Mouse (Mus musculus) neural tube, embryonic 14.5 days (tissue): Measurements from ENCODE around the gene Cxcr4. TPM values are rescaled to one million over a fixed set of nuclear protein-coding genes. Genes with fewer than 3 reads are reported as not detected.

Source experiments
- ATAC-seq: fragments of 200-750 bp; cut with Nextera tagmentation; 2 replicates; pipeline ENCODE4 v1.8.0; 2017; ENCODE audit warnings: low read depth, mild to moderate bottlenecking, moderate TSS enrichment, moderate library complexity
- H3K27ac ChIP-seq: fragments of 300-500 bp; sonication (generic); 2 replicates; pipeline ENCODE4 v1.5.1; 2014; ENCODE audit warnings: low read depth, mild to moderate bottlenecking, control low read depth, low read length, moderate library complexity, mixed read lengths
- H3K27me3 ChIP-seq: fragments of 300-500 bp; sonication (generic); 2 replicates; pipeline ENCODE4 v1.6.1; 2014; ENCODE audit warnings: low read length; ENCODE audit not compliant: control insufficient read depth, insufficient read depth
- H3K36me3 ChIP-seq: fragments of 300-500 bp; sonication (generic); 2 replicates; pipeline ENCODE4 v1.6.1; 2014; ENCODE audit warnings: low read length, mixed read lengths; ENCODE audit not compliant: control insufficient read depth, insufficient read depth
- H3K4me1 ChIP-seq: fragments of 300-500 bp; sonication (generic); 2 replicates; pipeline ENCODE4 v1.6.1; 2014; ENCODE audit warnings: low read length; ENCODE audit not compliant: control insufficient read depth, insufficient read depth
- H3K4me2 ChIP-seq: fragments of 300-500 bp; sonication (generic); 2 replicates; pipeline ENCODE4 v1.6.1; 2014; ENCODE audit warnings: mild to moderate bottlenecking, low read depth, low read length, control low read depth
- H3K4me3 ChIP-seq: fragments of 300-500 bp; sonication (generic); 2 replicates; pipeline ENCODE4 v1.5.1; 2014; ENCODE audit warnings: low read depth, low read length, control low read depth, mixed read lengths
- H3K9ac ChIP-seq: fragments of 300-500 bp; sonication (generic); replicated peaks from 2 replicates; pipeline ENCODE4 v1.6.1; 2014; ENCODE audit warnings: low read depth, mild to moderate bottlenecking, control low read depth, low read length, mixed read lengths
- H3K9me3 ChIP-seq: fragments of 300-500 bp; sonication (generic); 2 replicates; pipeline ENCODE4 v1.6.1; 2016; ENCODE audit warnings: low read length; ENCODE audit not compliant: control insufficient read depth
- WGBS: fragments of 180-500 bp; shearing (Covaris S2); extraction: QIAGEN DNeasy Blood & Tissue Kit; methylation state at CpG from one replicate; pipeline ENCODE4 v1.1.7; 2014; 5-methylcytosine and 5-hydroxymethylcytosine counted together
- polyA plus RNA-seq: library from polyadenylated mRNA; unstranded; fragments of >200 nt; fragmentation: Nextera tagmentation; extraction: Ambion mirVana; gene quantifications from 2 replicates; pipeline ENCODE4 v1.2.1, GENCODE M21; 2014

Gene Cxcr4
- polyA plus RNA-seq, result 5.6 and 6.8 TPM in 2 replicates

DNA sequence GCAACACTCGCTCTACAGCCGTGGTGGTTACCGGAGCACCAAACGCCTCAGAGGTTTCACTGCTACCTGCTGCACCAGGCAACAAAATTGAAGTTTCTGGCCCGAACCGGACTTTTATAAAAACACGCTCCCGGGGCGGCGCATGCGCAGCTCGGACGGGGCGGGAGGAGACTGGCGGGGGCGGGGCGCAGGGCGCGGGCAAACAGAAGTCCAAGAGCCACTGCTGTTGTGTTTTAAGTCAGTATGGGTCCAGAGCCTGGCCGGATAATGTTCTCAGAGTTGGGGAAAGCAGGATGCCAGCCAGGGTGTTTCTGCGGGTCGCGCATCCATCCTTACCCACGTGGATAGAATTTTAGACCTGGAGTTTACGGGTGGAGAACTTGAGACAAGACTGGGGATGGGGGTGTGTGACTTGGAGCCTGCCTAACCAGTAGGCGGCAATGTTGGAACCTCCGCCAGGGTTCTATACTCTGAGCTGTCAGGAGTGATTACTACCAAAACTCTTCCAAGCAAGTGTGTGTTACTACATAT, at the start of gene Cxcr4:
TSS of gene Cxcr4 (minus strand) at position 83 of the 531 bp plus-strand sequence.
- Histone ChIP-seq H3K4me1 (peaks cover 17% of the 10 kb centered on the region), H3K27me3 (no peaks in the 10 kb centered on the region), H3K4me3 (peak within 1 kb of the TSS; percentile 56), H3K9me3 (no peaks in the 10 kb centered on the region), H3K9ac (peak within 1 kb of the TSS; percentile 60), H3K27ac (peak within 1 kb of the TSS; percentile 70), H3K36me3 (no peaks in the 10 kb centered on the region), H3K4me2 (peak within 1 kb of the TSS; percentile 97)
- under 1% methylated on average over 27 of the region's 27 CpGs for WGBS
- ATAC-seq, result peak; percentile 69

DNA sequence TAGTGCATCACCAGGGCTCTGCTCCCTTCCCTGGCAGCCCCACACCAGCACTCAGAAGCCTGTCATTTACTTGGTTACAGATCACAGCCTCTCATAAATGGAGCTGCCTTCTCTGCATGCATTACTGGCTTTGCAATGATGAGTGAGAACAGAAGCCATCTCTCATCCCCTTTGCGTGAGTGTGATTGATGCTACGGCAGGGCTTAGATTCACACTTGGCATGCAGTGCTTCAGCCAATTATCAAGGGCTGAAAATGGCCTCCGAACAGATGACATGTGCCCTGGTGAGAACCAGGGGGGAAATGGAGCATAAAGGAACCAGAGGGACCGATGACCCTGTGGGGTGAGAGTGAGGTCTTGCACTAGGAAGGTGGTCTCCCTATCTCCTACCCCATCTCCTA, 47.6 kb upstream of the Cxcr4 start:
- no peak overlapping the region for H3K4me2 ChIP-seq
- no peaks in the 10 kb centered on the region for H3K36me3 ChIP-seq
- no peak overlapping the region for H3K9ac ChIP-seq
- no peaks in the 10 kb centered on the region for H3K27me3 ChIP-seq
- 23% methylated on average over 4 of the region's 4 CpGs for WGBS
- ATAC-seq, result 0 out of 2 replicates have a peak, but pooled peaks have one; percentile 35
- H3K9me3 ChIP-seq, result no peaks in the 10 kb centered on the region
- no peak overlapping the region for H3K4me3 ChIP-seq
- no peak overlapping the region for H3K27ac ChIP-seq
- 0 out of 2 replicates have a peak, but pooled peaks cover 4% of the 10 kb centered on the region for H3K4me1 ChIP-seq

DNA sequence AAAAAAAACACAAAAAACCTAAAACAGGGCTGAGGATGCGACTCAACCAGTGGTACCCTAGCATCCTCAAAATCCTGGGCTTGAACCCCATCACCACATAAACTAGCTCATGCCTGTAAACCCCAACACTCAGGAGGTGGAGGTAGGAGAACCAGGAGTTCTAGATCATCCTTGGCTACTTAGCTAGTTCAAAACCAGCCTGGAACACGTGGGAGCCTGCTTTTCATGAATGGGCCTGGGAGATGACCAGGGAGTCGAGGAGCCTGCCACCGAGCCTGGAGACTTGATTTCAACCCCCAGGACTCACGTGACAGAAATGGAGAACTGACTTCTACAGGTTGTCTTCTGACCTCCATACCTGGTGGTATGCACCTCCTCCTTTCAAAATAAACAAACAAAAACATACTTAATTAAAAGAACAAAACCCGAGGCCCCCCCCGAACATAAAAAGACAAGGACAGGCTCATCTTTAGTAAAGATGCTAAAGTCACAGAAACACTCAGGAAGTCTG, 45.2 kb upstream of the Cxcr4 start:
- H3K9ac ChIP-seq, result no peak overlapping the region
- no peaks in the 10 kb centered on the region for H3K4me1 ChIP-seq
- no peak overlapping the region for H3K4me2 ChIP-seq
- no peaks in the 10 kb centered on the region for H3K36me3 ChIP-seq
- 92% methylated on average over 7 of the region's 7 CpGs for WGBS
- H3K4me3 ChIP-seq, result no peak overlapping the region
- H3K27me3 ChIP-seq, result no peaks in the 10 kb centered on the region
- no peak for ATAC-seq
- no peak overlapping the region for H3K27ac ChIP-seq
- H3K9me3 ChIP-seq, result no peaks in the 10 kb centered on the region

DNA sequence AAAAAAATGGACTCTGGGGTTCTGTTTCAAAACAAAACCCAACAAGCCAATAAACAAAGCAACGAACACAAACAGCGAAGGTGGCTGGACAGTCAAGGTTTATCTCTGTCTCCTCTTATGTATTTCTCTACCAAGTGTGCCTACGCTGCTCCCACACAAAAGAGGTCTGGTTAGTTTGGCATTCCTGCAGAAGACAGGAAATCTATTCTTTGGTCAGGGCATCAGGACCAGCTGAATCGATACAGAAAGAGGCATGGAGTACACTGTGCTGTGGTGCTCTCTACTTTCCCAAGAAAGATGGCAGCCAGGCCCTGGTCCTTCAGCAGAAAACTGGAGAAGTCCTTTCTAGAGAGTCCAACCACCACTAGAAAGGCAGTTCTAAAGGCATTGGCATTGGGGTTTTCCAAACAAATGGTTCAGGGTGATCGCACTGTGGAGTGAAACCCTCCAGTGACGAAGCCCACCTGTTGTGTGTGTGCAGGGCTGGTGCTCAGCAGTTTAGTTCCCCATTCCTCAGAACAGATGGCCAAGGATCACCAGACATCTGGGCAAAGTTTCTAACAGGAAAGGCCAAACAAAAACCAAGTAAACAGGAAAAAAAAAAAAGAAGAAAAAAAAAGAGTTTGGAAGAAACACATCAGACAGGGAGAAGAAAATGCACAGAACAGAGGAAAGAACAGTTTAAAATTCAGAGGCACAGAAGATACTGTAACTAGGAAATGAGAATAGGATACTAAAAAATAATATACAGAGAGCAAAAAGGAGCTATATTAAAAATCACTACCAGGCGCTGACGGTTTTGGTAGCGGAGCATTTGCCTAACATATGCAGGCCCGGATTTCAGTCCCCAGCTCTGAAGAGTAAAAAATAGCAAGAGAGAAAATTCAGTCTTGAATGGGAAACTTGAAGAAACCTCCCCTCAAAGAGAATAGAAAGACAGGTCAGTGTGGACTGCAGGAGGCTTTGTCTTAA, 44.5 kb upstream of the Cxcr4 start:
- no peak overlapping the region for H3K4me2 ChIP-seq
- ATAC-seq, result no peak
- no peaks in the 10 kb centered on the region for H3K36me3 ChIP-seq
- WGBS, result 91% methylated on average over 10 of the region's 10 CpGs
- no peak overlapping the region for H3K9ac ChIP-seq
- no peaks in the 10 kb centered on the region for H3K9me3 ChIP-seq
- H3K4me3 ChIP-seq, result no peak overlapping the region
- H3K27ac ChIP-seq, result no peak overlapping the region
- no peaks in the 10 kb centered on the region for H3K4me1 ChIP-seq
- H3K27me3 ChIP-seq, result no peaks in the 10 kb centered on the region

DNA sequence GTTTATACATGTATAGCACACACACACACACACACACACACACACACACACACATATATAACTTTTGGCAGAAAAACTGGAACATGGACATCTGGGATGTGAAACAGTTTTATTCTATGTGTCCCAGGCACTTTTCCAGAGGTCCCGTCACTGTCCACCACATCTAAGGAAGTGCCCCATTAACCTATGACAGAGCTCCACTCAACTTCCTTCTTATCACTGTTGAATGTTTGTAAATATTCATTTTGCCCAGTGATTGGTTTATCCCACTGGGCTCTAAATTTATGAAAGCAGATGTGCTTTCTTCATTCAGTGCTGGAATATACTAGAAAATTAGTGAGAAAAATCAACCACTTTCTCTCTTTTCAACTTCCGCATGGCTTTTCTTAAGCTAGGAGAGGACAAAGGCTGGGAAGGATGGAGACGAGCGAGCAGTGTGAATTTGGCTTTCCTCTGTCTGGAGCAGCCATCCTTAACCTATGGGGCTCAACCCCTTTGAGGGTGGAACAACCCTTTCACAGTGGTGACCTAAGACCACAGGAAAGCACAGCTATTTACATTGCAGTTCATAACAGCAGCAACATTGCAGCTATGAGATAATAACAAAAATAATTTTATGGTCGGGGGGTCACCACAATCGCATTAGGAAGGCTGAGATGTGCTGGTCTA, 41.8 kb upstream of the Cxcr4 start:
- Histone ChIP-seq H3K4me3 (no peak overlapping the region), H3K36me3 (no peaks in the 10 kb centered on the region), H3K27me3 (no peaks in the 10 kb centered on the region)

DNA sequence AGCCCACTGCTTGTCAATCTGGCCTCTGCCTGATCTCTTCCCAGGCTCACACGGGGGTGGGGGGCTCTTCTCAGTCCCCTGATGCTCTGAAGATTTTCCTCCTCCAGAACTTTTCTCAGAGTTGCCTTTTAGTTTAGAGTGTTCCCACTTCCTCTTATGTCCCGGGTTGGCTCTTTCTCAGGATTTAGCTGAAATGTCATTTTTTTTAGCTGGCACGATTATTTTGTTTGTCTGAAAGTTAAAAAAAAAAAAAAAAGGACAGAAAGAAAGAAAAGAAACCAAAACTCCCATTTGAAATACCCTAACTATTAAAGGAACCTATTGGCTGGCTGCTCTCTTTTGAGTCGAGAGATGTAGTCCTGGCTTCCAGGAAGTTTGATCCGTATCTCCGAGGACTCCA, 40.4 kb upstream of the Cxcr4 start:
- 80% methylated on average over 6 of the region's 6 CpGs for WGBS
- no peak overlapping the region for H3K4me3 ChIP-seq
- H3K9ac ChIP-seq, result no peak overlapping the region
- no peak for ATAC-seq
- no peak overlapping the region for H3K27ac ChIP-seq
- no peaks in the 10 kb centered on the region for H3K27me3 ChIP-seq
- no peaks in the 10 kb centered on the region for H3K9me3 ChIP-seq
- no peak overlapping the region for H3K4me2 ChIP-seq
- no peaks in the 10 kb centered on the region for H3K4me1 ChIP-seq
- H3K36me3 ChIP-seq, result no peaks in the 10 kb centered on the region

More for the DNA sequence above, 41.8 kb upstream of the Cxcr4 start:
- 90% methylated on average over 6 of the region's 6 CpGs for WGBS
- H3K4me2 ChIP-seq, result no peak overlapping the region
- no peaks in the 10 kb centered on the region for H3K4me1 ChIP-seq
- no peak overlapping the region for H3K27ac ChIP-seq
- H3K9ac ChIP-seq, result no peak overlapping the region
- no peaks in the 10 kb centered on the region for H3K9me3 ChIP-seq
- ATAC-seq, result no peak

DNA sequence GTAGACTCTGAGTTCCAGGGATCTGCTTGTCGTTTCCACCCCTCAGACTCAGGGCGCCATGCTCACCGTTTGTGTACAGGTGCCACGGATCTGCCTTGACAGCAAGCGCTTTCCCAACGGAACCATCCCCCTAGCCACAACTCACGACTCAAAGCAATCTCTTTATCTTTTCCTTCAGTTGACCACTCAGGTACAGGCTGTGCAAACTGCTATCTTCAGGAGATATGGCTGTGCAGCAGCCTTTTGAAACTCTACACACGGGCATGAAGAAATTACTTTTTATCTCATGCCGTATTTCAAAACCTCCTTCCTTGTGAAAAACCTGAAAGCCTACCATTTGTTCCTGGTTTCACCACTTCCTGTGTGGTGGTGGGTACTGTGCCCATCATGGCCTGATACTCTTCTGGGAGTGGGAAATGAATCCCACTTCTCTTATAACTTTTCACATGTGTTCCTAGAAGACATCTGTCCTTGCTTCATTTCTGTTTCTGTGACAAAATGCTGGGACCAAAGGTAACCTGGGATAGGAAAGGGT, 34.1 kb upstream of the Cxcr4 start:
- Histone ChIP-seq H3K9me3 (no peaks in the 10 kb centered on the region), H3K4me2 (no peak overlapping the region), H3K9ac (no peak overlapping the region), H3K27ac (no peak overlapping the region), H3K36me3 (no peaks in the 10 kb centered on the region), H3K4me1 (no peaks in the 10 kb centered on the region), H3K4me3 (no peak overlapping the region), H3K27me3 (no peaks in the 10 kb centered on the region)
- 92% methylated on average over 9 of the region's 9 CpGs for WGBS
- ATAC-seq, result no peak

DNA sequence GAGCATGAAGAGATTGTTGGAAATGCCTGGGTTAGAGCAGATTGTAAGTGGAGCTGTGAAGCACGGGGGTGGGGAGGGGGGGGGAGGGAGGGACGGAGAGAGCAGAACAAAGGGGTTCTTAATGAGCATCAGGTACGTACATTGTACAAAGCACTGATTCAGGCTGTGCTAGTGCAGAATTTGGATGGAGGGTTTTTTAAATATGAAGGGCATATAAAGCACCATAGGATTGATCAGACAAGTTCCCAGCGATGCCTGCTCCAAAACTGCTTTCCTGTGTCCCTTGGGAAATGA, 31.4 kb upstream of the Cxcr4 start:
- H3K27ac ChIP-seq, result peak overlapping the region; percentile 39; the same call in 1 of the 2 replicates
- no peak overlapping the region for H3K4me3 ChIP-seq
- no peaks in the 10 kb centered on the region for H3K36me3 ChIP-seq
- H3K9ac ChIP-seq, result no peak overlapping the region
- no peaks in the 10 kb centered on the region for H3K9me3 ChIP-seq
- no peaks in the 10 kb centered on the region for H3K27me3 ChIP-seq
- no peak; the same call in 1 of the 2 replicates for ATAC-seq
- no peak overlapping the region for H3K4me2 ChIP-seq
- H3K4me1 ChIP-seq, result no peaks in the 10 kb centered on the region
- WGBS, result 32% methylated on average over 4 of the region's 4 CpGs
